Mouse (Mus musculus): ENCODE results near the gene Acsf3. TPM values are rescaled to one million over a fixed set of nuclear protein-coding genes. Genes with fewer than 3 reads are reported as not detected.

Gene Acsf3
- polyA plus RNA-seq, 1 experiment from 2014 or later = 14.0 TPM

DNA sequence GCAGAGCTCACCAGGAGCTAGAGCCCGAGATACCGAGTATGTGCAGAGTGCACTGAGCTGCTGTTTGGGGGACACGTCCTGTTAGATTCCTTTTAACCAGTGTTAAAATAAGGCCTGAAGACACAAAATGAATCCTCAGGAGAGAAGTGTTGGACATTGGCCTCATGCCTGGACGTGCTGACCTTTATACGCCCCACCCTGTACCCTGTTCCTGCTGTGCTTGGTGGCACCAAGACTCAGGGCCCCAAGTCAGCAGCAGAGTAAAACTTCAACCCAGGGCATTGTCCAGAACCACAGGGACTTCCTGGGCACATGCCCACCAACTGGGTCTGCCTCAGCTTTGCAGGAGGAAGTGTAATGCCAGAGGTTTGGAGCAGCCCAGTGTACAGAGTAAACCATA, 14.5 kb downstream of the Acsf3 start:
- 94% methylated on average over 5 of the region's 5 CpGs for WGBS
- no peaks in the 10 kb centered on the region for H3K9me3 ChIP-seq (ENCODE audit: control insufficient read depth, low read length)

GRCm38 (mm10) chr8:122793375-122794174, 18.3 kb downstream of the Acsf3 start:
- Histone ChIP-seq H3K9ac (ENCODE audit: low read depth, low read length) (no peak overlapping the region), H3K36me3 (ENCODE audit: control insufficient read depth, insufficient read depth, low read length) (peaks cover 15% of the 10 kb centered on the region; the same call in 1 of the 2 replicates), H3K27ac (replicated peaks; ENCODE audit: low read depth, low read length) (no peak overlapping the region), H3K4me1 (ENCODE audit: control insufficient read depth, insufficient read depth, low read length) (no peaks in the 10 kb centered on the region), H3K4me2 (ENCODE audit: low read depth, low read length) (no peak overlapping the region), H3K9me3 (ENCODE audit: control insufficient read depth, low read length) (no peaks in the 10 kb centered on the region), H3K4me3 (ENCODE audit: low read depth, low read length) (no peak overlapping the region), H3K27me3 (replicated peaks; ENCODE audit: control insufficient read depth, insufficient read depth, low read length) (no peaks in the 10 kb centered on the region)
- peak; percentile 84; the same call in 1 of the 2 replicates for ATAC-seq (ENCODE audit: low read depth)
- peak; percentile 53 for DNase-seq (ENCODE audit: low spot score)
- 80% methylated on average over 18 of the region's 18 CpGs for WGBS

More for the DNA sequence above, 14.5 kb downstream of the Acsf3 start:
- no peak for ATAC-seq (ENCODE audit: low read depth)
- H3K9ac ChIP-seq (ENCODE audit: low read depth, low read length) = no peak overlapping the region
- no peak overlapping the region for H3K27ac ChIP-seq (replicated peaks; ENCODE audit: low read depth, low read length)
- H3K4me3 ChIP-seq (ENCODE audit: low read depth, low read length) = no peak overlapping the region
- no peaks in the 10 kb centered on the region for H3K27me3 ChIP-seq (replicated peaks; ENCODE audit: control insufficient read depth, insufficient read depth, low read length)
- no peak for DNase-seq (ENCODE audit: low spot score)
- H3K4me1 ChIP-seq (ENCODE audit: control insufficient read depth, insufficient read depth, low read length) = no peaks in the 10 kb centered on the region
- H3K4me2 ChIP-seq (ENCODE audit: low read depth, low read length) = no peak overlapping the region
- peaks cover 25% of the 10 kb centered on the region for H3K36me3 ChIP-seq (ENCODE audit: control insufficient read depth, insufficient read depth, low read length)

GRCm38 (mm10) chr8:122794175-122794454, 18.8 kb downstream of the Acsf3 start:
- Histone ChIP-seq H3K9me3 (ENCODE audit: control insufficient read depth, low read length) (no peaks in the 10 kb centered on the region), H3K4me1 (ENCODE audit: control insufficient read depth, insufficient read depth, low read length) (no peaks in the 10 kb centered on the region), H3K4me2 (ENCODE audit: low read depth, low read length) (no peak overlapping the region), H3K4me3 (ENCODE audit: low read depth, low read length) (no peak overlapping the region), H3K27ac (replicated peaks; ENCODE audit: low read depth, low read length) (no peak overlapping the region), H3K9ac (ENCODE audit: low read depth, low read length) (no peak overlapping the region), H3K36me3 (ENCODE audit: control insufficient read depth, insufficient read depth, low read length) (peaks cover 11% of the 10 kb centered on the region; the same call in 1 of the 2 replicates), H3K27me3 (replicated peaks; ENCODE audit: control insufficient read depth, insufficient read depth, low read length) (no peaks in the 10 kb centered on the region)
- no peak for ATAC-seq (ENCODE audit: low read depth)
- WGBS = 84% methylated on average over 5 of the region's 5 CpGs
- DNase-seq (ENCODE audit: low spot score) = no peak

DNA sequence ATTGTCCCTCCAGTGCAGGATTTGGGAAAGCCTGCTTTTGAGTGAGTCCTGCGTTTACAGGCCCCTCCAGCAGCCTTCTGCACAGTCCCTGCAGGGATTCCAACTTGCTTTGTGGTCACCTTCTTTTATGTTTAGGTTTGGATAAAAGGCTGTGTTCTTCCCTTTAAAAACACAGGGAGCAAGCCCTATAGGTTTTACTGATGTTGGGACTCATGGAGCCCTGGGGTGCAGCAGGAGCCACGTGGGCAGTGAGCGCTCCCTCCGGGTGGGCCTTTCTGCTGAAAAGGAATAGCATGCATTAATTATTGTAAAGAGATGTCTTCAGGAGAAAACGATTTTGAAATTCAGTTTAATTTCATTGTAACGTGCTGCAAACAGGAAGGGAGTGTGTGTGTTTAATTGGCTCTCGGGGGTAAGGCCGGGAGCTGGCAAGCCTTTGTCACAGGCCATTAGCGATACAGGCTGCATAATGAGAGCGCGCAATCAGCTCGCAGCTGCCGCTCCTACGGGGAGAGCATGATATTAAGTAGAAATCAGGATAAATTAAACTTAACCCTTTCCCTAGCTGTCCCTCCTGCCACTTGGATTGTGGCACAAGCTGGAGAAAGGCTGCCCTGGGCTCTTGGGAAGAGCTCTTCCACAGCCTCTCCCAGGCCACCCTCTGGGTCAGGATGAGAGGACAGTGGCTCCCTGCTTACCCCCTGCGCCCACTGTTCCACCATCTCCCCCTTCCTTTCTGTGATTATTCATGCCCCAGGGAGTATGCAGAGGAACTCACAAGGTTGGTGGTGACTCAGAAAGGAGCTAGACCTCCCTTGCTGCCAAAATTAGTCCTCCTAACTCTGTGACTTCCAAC, 28.8 kb downstream of the Acsf3 start:
- Histone ChIP-seq H3K27ac (replicated peaks; ENCODE audit: low read depth, low read length) (peak overlapping the region; percentile 48), H3K27me3 (replicated peaks; ENCODE audit: control insufficient read depth, insufficient read depth, low read length) (no peaks in the 10 kb centered on the region), H3K9me3 (ENCODE audit: control insufficient read depth, low read length) (no peaks in the 10 kb centered on the region), H3K4me1 (ENCODE audit: control insufficient read depth, insufficient read depth, low read length) (no peaks in the 10 kb centered on the region), H3K4me3 (ENCODE audit: low read depth, low read length) (no peak overlapping the region), H3K36me3 (ENCODE audit: control insufficient read depth, insufficient read depth, low read length) (0 out of 2 replicates have a peak, but pooled peaks cover 11% of the 10 kb centered on the region), H3K4me2 (ENCODE audit: low read depth, low read length) (no peak overlapping the region), H3K9ac (ENCODE audit: low read depth, low read length) (no peak overlapping the region)
- WGBS = 29% methylated on average over 15 of the region's 15 CpGs
- ATAC-seq (ENCODE audit: low read depth) = peak; percentile 82
- peak; percentile 77 for DNase-seq (ENCODE audit: low spot score)

DNA sequence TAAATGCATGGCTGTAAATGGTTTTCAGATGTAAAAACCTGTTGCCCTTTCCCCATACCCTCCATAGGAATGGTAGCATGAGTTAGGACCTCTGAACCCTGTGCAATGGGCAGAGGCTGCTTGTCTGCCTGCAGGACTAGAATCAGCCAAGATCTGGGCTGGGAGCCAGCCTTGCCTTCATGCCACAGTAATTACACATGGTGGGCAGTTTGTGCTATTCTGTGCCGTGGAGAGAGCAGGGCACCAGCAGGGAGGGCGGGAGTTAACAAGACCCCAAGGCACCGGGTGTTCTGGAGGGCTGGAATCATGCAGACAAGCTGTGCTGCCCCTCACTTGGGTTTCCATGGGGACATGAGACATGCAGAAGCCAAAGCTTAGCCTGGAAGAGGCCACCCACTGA, 30.1 kb downstream of the Acsf3 start:
- ATAC-seq (ENCODE audit: low read depth) (peak; percentile 28; the same call in 1 of the 2 replicates), DNase-seq (ENCODE audit: low spot score) (peak; percentile 70)
- no peak overlapping the region for H3K4me3 ChIP-seq (ENCODE audit: low read depth, low read length)
- H3K27ac ChIP-seq (replicated peaks; ENCODE audit: low read depth, low read length) = no peak overlapping the region
- 52% methylated on average over 3 of the region's 3 CpGs for WGBS
- no peaks in the 10 kb centered on the region for H3K9me3 ChIP-seq (ENCODE audit: control insufficient read depth, low read length)
- H3K27me3 ChIP-seq (replicated peaks; ENCODE audit: control insufficient read depth, insufficient read depth, low read length) = no peaks in the 10 kb centered on the region
- H3K36me3 ChIP-seq (ENCODE audit: control insufficient read depth, insufficient read depth, low read length) = 0 out of 2 replicates have a peak, but pooled peaks cover 11% of the 10 kb centered on the region
- no peaks in the 10 kb centered on the region for H3K4me1 ChIP-seq (ENCODE audit: control insufficient read depth, insufficient read depth, low read length)
- H3K9ac ChIP-seq (ENCODE audit: low read depth, low read length) = no peak overlapping the region
- no peak overlapping the region for H3K4me2 ChIP-seq (ENCODE audit: low read depth, low read length)

DNA sequence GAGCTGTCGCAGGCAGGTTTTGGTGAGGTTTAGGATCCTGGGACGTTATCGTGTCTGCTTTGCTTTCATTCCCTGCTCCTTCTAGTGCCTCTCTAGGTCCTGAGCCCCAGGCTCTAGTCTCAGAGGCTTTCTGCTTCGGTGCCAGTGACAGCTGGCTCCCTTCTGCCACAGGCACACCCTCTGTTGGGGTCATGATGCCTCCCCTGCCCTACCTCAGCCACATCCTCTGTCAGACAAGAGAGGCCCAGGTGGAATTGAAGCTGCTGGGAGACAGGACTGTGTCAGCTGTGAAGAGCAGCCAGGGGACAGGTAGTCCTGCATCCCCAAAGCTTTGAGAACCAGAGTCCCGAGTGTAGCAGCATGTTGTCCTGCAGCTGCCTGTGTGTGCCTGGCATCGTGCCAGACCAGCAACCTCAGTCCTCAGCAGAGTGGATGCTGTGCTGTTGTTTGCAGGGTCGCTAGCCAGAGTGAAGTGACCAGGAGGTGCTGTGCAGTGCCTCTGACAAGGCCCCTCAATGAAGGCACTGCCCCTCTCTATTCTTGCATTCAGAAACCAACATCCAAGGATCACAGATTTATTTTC, 31.8 kb downstream of the Acsf3 start:
- H3K27ac ChIP-seq (replicated peaks; ENCODE audit: low read depth, low read length) = no peak overlapping the region
- peak; percentile 15 for DNase-seq (ENCODE audit: low spot score)

DNA sequence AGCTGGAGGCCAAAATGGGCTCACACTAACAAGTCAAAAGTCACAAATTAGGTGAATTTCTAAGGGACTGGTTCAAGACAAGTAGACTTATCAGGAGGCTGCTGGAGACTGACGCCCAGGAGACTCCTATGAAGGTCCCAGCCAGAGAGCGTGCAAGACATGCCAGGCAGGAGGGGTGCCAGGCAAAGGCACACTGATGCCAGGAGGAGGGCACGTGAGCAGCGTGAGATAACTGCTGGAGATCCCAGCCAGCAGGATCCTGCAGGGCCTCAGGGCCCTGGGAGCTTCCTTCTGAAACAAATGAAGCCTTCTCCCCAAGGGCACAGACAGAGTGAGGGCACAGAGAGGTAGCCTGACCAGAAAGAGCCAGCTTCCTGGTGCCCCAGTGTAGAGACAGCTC, 32.6 kb downstream of the Acsf3 start:
- ATAC-seq (ENCODE audit: low read depth) (no peak), DNase-seq (ENCODE audit: low spot score) (no peak)

More for the DNA sequence above, 31.8 kb downstream of the Acsf3 start:
- H3K9me3 ChIP-seq (ENCODE audit: control insufficient read depth, low read length) = no peaks in the 10 kb centered on the region
- no peaks in the 10 kb centered on the region for H3K27me3 ChIP-seq (replicated peaks; ENCODE audit: control insufficient read depth, insufficient read depth, low read length)
- H3K9ac ChIP-seq (ENCODE audit: low read depth, low read length) = peak overlapping the region; percentile 14; the same call in 1 of the 2 replicates
- no peak overlapping the region for H3K4me3 ChIP-seq (ENCODE audit: low read depth, low read length)
- no peak; the same call in 1 of the 2 replicates for ATAC-seq (ENCODE audit: low read depth)
- H3K36me3 ChIP-seq (ENCODE audit: control insufficient read depth, insufficient read depth, low read length) = 0 out of 2 replicates have a peak, but pooled peaks cover 8% of the 10 kb centered on the region
- WGBS = 64% methylated on average over 7 of the region's 7 CpGs
- H3K4me2 ChIP-seq (ENCODE audit: low read depth, low read length) = no peak overlapping the region
- H3K4me1 ChIP-seq (ENCODE audit: control insufficient read depth, insufficient read depth, low read length) = no peaks in the 10 kb centered on the region

DNA sequence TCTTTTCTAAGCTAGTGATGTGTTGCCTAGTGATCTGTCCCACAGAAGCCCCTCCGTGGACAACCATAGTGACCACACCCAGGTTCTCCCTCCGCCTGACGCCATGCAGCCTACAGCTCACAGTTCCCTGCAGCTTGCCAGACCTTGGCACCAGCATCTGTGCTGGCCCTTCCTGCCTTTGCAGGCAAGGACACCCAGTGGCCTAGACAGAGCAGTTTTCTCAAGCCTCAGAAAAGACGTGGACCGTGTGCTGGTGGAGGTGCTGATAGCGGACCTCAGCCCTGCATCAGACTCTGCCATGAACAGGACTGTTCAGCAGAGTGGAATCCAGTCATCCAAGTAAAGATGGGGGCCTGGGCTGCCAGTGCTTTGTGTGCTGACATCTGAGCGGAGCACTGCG, 35.1 kb downstream of the Acsf3 start:
- H3K4me1 ChIP-seq (ENCODE audit: control insufficient read depth, insufficient read depth, low read length) = no peaks in the 10 kb centered on the region
- H3K9me3 ChIP-seq (ENCODE audit: control insufficient read depth, low read length) = no peaks in the 10 kb centered on the region
- H3K27ac ChIP-seq (replicated peaks; ENCODE audit: low read depth, low read length) = no peak overlapping the region
- H3K36me3 ChIP-seq (ENCODE audit: control insufficient read depth, insufficient read depth, low read length) = peaks cover 14% of the 10 kb centered on the region; the same call in 1 of the 2 replicates
- no peaks in the 10 kb centered on the region for H3K27me3 ChIP-seq (replicated peaks; ENCODE audit: control insufficient read depth, insufficient read depth, low read length)
- 82% methylated on average over 8 of the region's 8 CpGs for WGBS
- no peak overlapping the region for H3K4me2 ChIP-seq (ENCODE audit: low read depth, low read length)
- no peak overlapping the region for H3K9ac ChIP-seq (ENCODE audit: low read depth, low read length)
- H3K4me3 ChIP-seq (ENCODE audit: low read depth, low read length) = no peak overlapping the region
- DNase-seq (ENCODE audit: low spot score) (no peak), ATAC-seq (ENCODE audit: low read depth) (no peak)

More for the DNA sequence above, 32.6 kb downstream of the Acsf3 start:
- Histone ChIP-seq H3K4me2 (ENCODE audit: low read depth, low read length) (no peak overlapping the region), H3K36me3 (ENCODE audit: control insufficient read depth, insufficient read depth, low read length) (peaks cover 6% of the 10 kb centered on the region; the same call in 1 of the 2 replicates), H3K4me3 (ENCODE audit: low read depth, low read length) (no peak overlapping the region), H3K4me1 (ENCODE audit: control insufficient read depth, insufficient read depth, low read length) (no peaks in the 10 kb centered on the region), H3K27ac (replicated peaks; ENCODE audit: low read depth, low read length) (no peak overlapping the region), H3K27me3 (replicated peaks; ENCODE audit: control insufficient read depth, insufficient read depth, low read length) (no peaks in the 10 kb centered on the region), H3K9ac (ENCODE audit: low read depth, low read length) (no peak overlapping the region), H3K9me3 (ENCODE audit: control insufficient read depth, low read length) (no peaks in the 10 kb centered on the region)
- WGBS = 85% methylated on average over 4 of the region's 4 CpGs

Data from embryonic facial prominence, embryonic 14.5 days (tissue).